Mouse (Mus musculus) embryonic facial prominence, embryonic 12.5 days (tissue): ENCODE results near the gene Pitpnm2. TPM values are rescaled to one million over a fixed set of nuclear protein-coding genes. Genes with fewer than 3 reads are reported as not detected.

ENCODE experiments used
- polyA plus RNA-seq: library from polyadenylated mRNA; unstranded; fragments of >200 nt; fragmentation: Nextera tagmentation; extraction: Ambion mirVana; gene quantifications from 2 replicates; pipeline ENCODE4 v1.2.1, GENCODE M21; 2016

Pitpnm2 gene
- polyA plus RNA-seq, 1 experiment from 2014 or later = 4.4 TPM

Other genes starting within 250 kb of the Pitpnm2 start
- gene Vps37b, start 217.5 kb downstream of the Pitpnm2 start, polyA plus RNA-seq = 42.5 and 42.8 TPM in 2 replicates
- 1.3 and 1.9 TPM in 2 replicates for gene Abcb9, start 154.0 kb downstream of the Pitpnm2 start, polyA plus RNA-seq
- gene Ogfod2, start 137.5 kb downstream of the Pitpnm2 start, polyA plus RNA-seq = 19.2 and 21.0 TPM in 2 replicates
- 113 and 122 TPM in 2 replicates for gene Arl6ip4, start 133.7 kb downstream of the Pitpnm2 start, polyA plus RNA-seq
- 15.3 and 17.0 TPM in 2 replicates for gene Mphosph9, start 78.2 kb upstream of the Pitpnm2 start, polyA plus RNA-seq
- 17.2 and 18.1 TPM in 2 replicates for gene 2810006K23Rik, start 78.3 kb upstream of the Pitpnm2 start, polyA plus RNA-seq
- 82.6 and 143 TPM in 2 replicates for gene Cdk2ap1, start 113.3 kb upstream of the Pitpnm2 start, polyA plus RNA-seq
- gene Sbno1, start 176.2 kb upstream of the Pitpnm2 start, polyA plus RNA-seq = 94.4 and 94.7 TPM in 2 replicates
- 60.9 and 71.3 TPM in 2 replicates for gene Kmt5a, start 190.2 kb upstream of the Pitpnm2 start, polyA plus RNA-seq
- 29.5 and 30.7 TPM in 2 replicates for gene Rilpl2, start 228.6 kb upstream of the Pitpnm2 start, polyA plus RNA-seq
- 26.5 and 27.2 TPM in 2 replicates for gene Snrnp35, start 233.4 kb upstream of the Pitpnm2 start, polyA plus RNA-seq